Mouse (Mus musculus) CD4-positive, CD25-positive, alpha-beta regulatory T cell, adult 2 months (primary cell): ENCODE results near the gene Klhl22.

Experiments
- DNase-seq: peaks from one replicate; pipeline ENCODE4 v3.0.0-alpha.2; 2012; ENCODE audit warnings: low read depth, low spot score

The Klhl22 gene

DNA sequence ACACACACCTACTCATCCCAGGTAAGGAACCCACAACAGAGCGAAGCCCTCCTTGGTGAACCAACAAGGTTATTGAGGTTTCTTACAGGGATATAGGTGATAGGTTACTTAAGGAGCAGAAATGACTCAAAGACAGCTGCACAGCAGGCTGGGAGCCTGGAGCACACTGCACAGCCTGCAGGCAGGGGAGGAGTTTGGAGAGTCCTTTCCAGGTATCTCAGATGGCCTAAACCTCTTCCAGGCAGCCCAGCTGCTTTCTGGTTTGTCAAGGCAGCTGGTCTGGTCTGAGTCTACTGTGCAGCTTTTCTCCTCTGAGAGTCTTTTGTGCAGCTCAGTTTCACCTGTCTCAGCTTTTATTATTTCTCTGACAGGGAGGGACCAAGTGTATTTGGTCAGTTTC lies 1.7 kb upstream of the Klhl22 start:
- DNase-seq: no peak

DNA sequence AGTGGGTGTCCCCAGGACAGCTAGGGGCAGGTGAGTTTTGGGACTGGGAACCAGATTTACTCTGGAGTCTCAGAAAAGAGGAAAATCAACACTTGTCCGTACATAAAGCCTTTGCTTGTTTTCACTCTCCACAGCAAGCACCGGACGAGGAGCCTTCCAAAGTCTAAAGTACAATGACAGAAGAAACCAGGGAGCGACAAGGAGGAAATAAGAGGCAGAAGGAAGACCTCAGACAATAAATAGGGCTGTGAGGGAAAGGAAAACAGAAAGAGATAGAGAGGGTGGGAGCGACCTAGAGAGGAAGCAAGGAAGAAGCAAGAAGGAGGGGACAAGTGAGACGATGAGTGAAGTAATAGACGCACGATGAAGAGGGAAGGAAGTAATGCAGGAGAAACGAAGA lies 516 bp upstream of the Klhl22 start:
- no peak for DNase-seq

DNA sequence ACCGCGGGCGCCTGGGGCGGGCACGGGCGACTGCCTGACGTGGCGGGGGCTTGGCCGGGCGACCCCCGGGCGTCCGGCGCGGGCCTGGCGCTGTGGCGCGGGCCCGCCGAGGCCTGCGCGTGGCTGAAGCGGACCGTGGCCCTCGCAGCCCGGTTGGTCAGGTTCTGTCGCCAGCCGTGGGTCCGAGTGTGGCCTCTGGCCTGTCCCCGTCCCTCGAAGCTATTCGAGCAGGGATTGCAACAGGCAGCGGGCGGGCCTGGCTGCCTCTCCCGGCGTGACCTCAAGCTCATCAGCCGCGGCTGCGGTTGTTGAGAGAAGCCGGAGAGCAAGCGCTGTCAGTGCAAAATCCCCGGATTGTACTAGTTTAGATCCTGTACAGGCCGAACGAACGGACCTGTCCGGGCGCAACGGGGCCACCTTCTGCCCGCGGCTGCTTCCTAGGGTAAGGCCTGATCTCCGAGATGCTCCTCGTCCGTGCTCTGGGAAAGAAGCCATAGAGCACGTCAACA lies 449 bp downstream of the Klhl22 start:
- peak; percentile 45 for DNase-seq

DNA sequence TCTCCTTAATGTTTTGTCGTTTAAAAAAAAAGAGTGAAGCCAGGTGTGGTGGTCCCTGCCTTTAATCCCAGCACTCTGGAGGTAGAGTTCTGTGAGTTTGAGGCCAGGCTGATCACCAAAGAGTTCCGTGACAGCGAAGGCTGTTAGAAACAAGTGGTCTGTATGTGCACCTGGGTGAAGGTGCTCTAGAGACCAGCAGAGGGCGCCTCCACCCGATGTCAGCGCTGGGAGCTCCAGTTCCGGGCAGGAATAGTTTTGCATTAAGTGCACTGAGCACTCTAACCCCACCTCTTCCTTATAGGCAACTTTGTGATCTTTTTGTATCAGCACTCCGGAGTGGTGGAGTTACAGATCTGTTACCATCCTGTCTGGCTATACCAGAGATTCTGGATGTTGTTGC lies 1.2 kb downstream of the Klhl22 start:
- DNase-seq: peak; percentile 60

DNA sequence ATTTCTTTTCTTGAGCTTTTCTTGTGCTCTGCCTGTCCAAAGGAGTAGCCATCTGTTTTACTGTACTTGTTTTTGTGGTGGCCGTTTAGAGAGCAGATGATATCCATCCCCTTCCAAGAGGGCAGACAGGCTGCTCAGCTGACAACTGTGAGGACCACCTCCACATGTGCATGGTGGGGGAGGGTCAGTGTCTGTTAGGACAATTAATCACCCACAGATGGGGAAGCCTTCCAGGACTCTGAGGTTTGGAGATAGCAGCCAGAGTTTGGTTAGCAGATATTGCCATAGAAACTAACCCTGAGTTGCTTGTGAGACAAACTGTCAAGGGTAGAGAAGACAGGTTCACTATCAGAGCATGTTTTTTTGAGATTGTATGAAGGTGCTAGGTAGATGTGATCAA lies 1.7 kb downstream of the Klhl22 start:
- no peak for DNase-seq

DNA sequence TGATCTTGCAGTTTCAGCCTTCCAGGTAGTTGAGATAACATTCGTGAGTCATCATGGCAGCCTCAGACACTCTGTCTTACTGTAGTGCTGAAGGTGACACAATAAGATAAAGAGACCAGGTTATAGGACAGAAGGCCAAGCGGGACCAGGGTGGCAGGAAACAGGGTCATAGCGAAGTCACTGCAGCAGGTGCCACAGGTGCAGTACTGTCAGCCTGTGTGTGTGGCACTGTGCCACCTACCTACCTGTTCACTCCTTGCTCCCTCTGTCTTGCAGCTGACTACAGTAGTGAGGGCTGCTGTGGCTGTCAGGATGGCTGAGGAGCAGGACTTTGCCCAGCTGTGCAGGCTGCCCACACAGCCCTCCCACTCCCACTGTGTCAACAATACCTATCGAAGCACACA lies 4.7 kb downstream of the Klhl22 start:
- DNase-seq: no peak

DNA sequence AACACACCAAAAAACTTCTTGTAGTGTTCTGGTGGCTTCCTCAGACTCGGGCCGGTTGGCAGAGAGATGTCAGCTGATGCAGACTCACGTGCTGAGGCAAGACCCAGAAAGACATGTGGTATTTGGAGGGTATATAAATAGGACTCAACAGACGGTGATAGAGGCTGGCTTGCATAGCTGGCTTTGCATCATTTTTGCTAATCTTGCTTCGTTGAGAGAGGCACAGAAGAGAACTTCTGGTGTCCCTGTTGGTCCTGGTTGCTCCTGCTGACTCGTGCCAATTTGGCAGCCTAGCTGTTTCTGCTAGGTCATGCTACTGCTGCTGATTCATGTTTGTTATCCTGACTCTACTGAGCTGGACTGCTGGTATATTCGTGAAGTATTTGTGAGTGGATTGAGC lies 9.4 kb downstream of the Klhl22 start:
- no peak for DNase-seq

DNA sequence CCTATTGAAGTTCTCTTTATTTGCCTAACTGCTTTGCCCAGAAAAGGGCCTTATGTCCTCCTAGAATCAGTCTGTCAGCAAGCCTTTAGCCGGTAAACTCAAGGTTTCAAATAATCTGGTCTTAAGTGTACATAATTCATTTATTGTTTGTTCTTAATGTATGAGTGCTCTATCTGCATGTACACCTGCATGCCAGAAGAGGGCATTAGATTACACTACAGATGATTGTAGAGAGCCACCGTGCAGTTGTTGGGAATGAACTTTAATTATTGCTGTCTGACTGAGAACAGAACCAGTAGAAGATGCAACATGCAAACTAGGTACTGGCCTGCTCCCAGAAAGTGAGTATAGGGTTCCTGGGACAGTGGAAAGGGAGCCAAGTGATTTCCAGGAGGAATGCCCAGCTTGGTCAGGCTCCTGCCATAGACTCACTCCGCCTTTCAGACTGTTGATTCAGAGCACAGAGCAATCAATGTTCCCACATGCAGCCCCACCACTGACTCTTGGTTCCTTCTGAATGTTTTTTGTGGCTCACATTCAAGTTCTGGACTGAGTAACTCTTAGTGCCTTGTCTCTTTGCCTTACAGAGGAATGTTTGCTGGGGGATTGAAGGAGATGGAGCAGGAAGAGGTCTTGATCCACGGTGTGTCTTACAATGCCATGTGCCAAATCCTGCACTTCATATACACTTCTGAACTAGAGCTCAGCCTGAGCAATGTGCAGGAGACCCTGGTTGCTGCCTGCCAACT lies 11.9 kb downstream of the Klhl22 start:
- no peak for DNase-seq

DNA sequence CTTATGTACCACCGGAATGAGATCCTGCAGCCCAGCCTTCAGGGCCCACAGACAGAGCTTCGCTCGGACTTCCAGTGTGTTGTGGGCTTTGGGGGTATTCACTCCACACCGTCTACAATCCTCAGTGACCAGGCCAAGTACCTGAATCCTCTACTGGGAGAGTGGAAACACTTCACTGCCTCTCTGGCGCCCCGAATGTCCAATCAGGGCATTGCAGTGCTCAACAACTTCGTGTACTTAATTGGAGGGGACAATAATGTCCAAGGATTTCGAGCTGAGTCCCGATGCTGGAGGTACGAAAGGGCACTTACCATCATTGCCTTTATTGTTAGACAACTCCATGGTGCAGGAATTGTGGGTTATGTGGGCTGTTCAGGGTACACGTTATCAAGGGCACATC lies 17.4 kb downstream of the Klhl22 start:
- DNase-seq: peak; percentile 44

DNA sequence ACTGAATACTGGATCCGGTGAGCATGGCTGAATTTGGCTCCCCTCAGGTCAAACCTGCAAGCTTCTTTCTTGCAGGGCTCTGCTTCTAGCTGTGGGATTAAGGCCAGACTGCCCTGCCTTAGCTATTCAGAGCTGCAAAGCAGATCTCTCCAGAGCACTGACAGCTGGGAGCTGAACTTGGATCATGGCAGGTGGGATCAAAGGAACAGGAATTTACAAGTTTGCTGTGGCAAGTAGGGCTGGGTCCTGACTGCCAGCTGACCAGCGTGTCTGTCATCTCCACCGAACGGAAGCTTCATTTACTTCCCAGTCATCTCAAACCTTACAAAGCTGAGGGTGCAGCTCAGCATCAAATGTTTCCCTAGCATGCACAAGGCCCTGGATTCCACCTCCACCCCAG lies 18.8 kb downstream of the Klhl22 start:
- no peak for DNase-seq

DNA sequence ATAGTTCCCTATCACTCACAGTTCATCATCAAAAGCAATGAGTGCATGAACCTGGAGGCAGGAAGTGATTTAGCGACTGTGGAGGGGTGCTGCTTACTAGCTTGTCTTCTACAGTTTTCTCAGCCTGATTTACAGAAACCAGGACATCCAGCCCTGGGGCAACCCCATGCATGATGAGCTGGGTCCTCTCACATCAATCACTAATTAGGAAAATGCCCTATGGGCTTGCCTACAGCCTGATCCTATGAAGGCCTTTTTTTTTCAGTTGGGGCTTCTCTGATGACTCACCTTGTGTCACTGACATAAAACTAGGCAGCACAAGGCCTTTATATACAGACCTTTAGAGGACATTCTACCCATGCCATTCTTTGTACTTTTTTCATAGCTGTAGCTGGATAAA lies 20.3 kb downstream of the Klhl22 start:
- DNase-seq: no peak

DNA sequence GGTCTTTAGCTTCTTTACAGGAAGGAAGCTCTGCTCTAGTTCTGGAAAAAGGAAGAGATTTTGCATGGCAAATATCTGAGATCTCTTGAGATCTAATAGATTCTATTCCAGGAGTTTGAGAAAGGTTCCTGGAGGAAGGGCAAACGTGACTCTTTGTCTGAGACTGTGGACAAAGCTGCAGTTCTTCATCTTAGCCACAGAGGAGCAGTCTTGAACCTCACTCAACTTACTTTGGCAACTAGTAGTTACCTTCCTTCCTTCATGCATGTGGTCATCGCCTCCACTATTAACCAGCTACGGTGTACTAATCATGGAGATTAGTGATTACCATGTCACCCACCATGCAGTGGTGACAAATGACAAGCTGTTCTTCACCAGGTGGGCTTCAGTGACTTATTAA lies 25.9 kb downstream of the Klhl22 start:
- no peak for DNase-seq

DNA sequence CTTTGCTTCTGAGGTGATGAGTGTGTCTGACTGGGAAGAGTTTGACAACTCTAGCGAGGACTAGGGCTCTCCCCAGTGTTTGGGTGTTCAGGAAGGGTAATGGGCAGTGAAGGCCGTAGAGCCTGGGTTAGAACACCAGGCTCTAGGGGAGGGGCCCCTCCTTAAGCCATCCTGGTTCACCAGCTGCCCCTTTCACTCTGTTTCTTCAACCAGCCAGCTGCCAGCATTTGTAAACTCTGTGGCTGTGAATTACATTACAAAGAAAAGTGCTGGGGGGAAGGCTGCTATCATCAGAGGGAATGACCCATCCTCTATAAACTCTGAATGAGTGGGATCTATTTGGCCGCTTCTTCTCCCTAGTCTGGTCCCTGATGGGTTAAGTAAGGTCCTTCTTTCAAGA lies 33.3 kb downstream of the Klhl22 start:
- no peak for DNase-seq

DNA sequence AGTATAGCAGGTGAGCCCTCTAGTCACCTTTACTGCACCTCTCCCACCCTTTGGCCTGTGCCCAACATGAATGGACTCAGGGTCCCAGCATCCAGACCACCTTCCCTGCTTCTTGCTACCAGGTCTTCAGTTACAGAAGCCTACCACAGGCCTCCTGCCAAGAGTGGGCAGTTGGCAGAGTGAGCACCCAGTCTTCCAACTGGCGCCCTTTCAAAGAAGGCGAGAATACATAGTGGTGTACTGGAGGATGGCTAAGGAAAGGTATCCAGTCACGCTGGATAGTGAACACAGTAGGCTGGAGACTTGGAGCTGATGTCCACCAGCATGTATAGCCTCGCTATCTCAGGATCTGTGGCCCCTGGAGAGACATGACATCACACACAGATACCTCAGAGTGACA lies 34.6 kb downstream of the Klhl22 start:
- no peak for DNase-seq

DNA sequence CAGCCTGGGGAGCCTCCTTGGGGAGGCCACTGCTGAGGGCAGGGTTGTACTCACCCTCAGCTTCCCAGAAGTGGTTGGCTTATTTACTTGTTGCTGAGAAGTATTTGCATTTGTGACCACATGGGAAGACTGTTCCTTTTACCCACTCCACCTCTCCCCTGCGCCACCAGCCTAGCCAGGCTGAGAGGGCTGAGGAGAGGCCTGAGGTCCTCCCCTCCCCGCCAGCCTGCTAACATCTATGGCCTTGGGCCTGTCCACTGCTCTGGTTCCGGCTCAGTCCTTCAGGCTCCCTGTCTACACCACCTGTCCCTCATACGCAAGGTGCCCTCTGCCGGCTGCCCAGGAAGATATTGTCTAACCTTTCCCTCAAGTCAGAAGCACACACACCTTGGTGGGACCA lies 36.2 kb downstream of the Klhl22 start:
- no peak for DNase-seq

DNA sequence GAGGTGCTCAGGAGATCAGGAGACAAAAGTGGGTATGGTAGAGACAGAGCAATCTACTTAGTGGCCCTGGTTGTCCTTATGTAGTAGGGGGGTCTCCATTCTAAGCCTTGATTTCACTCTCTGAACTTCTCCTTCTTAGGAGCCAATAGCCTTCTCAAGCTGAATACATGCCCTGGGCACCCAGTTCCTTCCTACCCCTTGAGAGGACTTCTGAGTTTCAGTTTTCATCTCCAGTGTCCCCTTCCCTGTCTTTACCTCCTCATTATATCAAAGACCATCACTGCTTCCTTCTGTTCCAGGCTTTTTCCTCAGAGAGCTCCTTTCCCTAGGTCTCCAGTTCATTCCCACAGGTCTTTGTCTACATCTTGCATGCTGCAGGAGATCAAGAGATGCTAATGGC lies 37.1 kb downstream of the Klhl22 start:
- no peak for DNase-seq

DNA sequence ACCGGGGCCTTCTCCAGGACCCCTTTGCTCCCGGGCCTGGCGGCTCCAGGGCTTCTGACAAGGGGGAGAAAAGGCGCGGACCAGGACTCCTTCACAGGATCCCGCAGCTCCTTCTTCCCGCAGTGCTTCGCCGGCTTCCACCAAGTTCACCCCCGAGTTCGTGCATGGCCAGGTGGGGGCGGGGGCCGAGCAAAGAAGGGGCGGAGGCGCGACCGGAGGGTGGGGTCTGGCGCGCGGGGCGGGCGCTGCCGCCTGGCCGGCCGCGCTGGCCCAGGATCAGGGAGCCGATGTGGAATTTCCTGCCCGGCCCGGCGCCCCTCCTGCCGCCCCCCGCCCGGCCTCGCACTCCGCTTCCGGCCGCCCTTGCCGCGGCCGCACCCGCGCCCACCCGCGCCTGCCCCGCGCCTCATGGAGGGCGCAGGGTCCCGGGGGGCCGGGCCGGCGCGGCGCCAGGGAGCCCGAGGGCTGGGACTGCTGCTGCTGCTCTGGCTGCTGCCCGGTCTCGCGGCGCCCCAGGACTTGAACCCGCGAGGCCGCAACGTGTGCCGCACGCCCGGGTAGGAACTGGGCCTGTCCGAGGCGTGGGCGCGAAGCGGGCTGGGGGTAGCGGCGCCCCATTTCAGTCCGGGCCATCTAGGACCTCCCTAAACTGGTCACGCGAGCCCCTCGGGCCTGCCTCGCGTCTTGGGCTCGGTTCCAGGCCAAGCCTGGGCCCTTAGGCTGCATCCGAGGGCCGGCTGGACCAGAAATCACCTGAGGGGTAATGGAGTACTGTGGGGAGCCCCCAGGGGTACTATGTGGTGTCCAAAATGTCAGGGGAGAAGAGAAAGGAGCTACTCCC lies 37.8 kb downstream of the Klhl22 start, which contains the start of gene Scarf2:
Scarf2 (plus strand) TSS at position 312 of the 841 bp plus-strand sequence.
- no peak for DNase-seq

DNA sequence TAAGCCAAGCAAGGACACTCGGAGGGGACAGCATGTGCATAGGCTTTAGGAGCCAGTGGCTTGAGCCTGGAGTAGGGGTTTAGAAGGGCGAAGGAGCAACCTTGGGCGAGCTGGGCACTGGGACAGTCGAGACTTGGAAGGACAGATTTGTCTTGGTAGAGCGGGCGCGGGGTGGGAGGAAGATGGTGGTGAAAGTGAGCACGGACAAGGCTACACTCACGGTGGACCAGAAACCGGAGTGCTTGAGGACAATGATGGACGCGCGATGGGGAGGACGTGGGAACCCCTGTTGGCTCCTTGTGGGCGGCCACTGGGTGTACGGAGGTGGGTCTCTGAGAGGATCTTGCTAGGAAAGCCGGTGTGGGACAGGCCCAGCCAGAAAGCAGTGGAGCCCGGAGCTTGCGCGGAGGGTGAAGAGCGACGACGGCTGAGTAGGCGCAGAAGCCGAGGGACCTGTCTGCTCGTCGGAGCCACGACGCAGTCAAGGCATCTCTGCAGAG lies 38.4 kb downstream of the Klhl22 start:
- peak; percentile 40 for DNase-seq

DNA sequence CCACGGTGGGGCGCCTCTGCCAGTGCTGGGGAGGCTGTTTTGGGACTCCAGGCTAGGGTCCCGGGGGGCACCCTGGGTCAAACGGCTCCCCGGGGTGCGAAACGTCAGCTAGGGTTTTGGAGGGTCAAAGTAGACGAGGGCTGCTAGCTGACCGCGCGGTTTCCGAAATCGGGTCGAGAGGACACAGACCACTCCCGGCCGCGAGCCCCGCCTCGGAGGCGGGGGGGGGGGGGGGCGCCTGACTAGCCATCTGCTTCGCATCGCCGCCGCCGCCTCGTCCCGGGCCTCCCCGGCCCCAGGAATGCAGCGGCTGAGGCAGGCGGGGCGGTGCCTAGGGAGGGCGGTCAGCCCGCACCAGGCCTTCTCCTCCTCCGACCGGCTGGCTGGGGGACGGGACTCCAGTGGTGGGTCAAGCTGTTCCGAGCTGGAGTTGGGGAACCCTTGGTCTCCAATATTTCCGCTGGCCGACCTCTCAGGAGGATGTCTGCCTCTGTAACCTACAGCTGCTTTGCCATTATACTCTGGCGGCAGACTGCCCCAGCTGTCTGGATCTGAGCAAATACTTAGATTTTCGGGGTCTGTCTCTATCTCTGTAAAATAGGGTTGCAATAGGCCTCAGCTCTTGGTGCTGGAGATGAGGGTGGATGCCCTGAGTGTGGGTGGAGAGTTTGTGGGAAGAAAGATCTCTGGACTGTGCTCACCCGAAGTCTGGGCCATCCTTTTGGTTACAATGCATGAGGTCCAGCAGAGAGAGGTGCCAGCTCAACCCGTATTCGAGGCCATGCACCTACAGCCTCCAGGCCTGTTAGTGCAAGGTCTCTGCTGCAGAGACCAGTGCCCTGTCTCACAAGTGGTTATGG lies 39.1 kb downstream of the Klhl22 start:
- no peak for DNase-seq

DNA sequence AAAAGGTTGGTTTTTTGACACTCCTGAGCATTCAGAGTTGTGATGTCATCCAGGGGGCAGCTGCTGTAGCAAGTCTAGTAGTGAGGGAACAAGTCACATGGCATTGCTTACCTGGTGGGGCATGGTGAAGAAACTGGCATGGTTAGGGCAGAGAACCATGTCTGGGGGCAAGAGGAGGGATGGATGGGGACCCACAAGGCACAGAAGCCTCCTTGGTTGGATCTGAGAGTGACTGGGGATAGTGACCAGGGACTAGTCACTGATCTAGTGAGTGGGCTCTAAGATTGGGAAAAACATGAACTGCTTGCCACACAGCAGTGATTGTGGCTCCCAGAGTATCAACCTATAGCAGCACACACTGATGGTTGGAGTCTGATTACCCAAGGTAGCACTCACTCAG lies 40.2 kb downstream of the Klhl22 start:
- no peak for DNase-seq

DNA sequence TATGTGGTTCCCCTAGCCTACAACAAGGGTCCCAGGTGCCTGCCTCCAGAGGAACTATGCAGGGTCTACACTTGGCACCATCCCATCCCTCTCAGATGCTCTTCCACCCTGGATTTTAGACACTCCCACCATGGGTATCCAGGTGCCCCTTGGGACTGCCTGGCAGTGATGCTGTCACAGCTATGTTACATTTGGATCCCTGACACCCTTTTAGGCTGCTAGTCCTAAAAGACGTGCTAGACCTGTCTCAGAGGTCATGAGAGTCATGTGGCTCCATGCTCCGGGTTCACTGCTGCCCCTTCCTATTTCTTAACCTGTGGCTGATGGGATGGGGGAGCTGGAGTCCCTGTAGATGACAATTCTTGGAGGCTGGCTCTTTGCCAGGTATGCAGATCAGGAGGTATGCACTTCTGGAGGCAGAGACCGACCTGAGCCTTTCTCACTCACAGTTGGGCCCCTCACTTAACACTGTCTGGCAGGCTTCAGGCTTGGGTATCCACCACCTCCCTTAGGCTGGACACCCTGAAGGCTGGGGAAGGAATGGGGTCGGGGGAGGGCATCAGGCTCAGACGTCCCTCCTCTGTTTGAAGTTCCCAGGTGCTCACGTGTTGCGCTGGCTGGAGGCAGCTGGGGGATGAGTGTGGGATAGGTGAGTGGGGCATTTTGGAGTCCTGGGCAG lies 42.5 kb downstream of the Klhl22 start:
- no peak for DNase-seq
